Mouse (Mus musculus): ENCODE results near the gene Gm20388. TPM values are rescaled to one million over a fixed set of nuclear protein-coding genes. Genes with fewer than 3 reads are reported as not detected.

The Gm20388 gene
- total and polyA plus RNA-seq, 3 experiments: 0.02 to 0.05 TPM; not detected in 1

DNA sequence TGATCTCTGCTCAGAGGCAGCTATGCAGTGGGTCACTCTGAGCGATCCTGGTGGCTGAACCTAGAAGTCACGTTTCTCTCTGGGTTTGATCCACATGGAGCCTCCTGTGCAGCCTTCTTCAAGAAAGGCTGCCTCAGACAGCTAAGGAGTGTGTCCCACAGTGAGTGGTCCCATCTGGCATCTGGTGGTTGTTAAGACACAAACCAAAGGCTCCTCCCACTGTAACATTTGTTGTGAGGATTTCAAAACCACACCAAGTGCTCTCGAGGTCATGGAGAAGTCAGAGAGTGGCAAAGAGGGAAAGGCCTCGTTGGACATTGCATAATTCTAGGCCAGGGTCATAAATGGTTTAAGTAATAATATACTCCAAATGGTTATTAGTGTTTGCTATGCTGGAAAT, 4340.1 kb downstream of the Gm20388 start:
- ATAC-seq (ENCODE audit: extremely low read depth, insufficient number of reproducible peaks, low FRiP score, poor library complexity, severe bottlenecking): no peak
- Histone ChIP-seq H3K9me3 (replicated peaks) (peaks cover 63% of the 10 kb centered on the region), H3K4me1 (ENCODE audit: insufficient read depth, low read depth, low read length) (no peaks in the 10 kb centered on the region), H3K4me3 (ENCODE audit: low read depth, low read length) (no peak overlapping the region), H3K27me3 (ENCODE audit: insufficient read depth, low read length) (no peaks in the 10 kb centered on the region; the same call in 1 of the 2 replicates), H3K36me3 (replicated peaks) (no peaks in the 10 kb centered on the region)
- TF ChIP-seq CTCF (IDR thresholded peaks at IDR 0.05; ENCODE audit: low read depth, low read length) (no peak), GATA1 (IDR thresholded peaks at IDR 0.05; ENCODE audit: borderline replicate concordance, low read length) (no peak), POLR2AphosphoS5 (IDR thresholded peaks at IDR 0.05; ENCODE audit: insufficient replicate concordance, low read depth, low read length) (no peak), GATA2 (IDR thresholded peaks at IDR 0.05; ENCODE audit: borderline replicate concordance, low read depth, low read length) (no peak), TAL1 (conservative IDR thresholded peaks at IDR 0.05; ENCODE audit: low read depth, low read length) (no peak)
- no peak for DNase-seq (ENCODE audit: low spot score)

DNA sequence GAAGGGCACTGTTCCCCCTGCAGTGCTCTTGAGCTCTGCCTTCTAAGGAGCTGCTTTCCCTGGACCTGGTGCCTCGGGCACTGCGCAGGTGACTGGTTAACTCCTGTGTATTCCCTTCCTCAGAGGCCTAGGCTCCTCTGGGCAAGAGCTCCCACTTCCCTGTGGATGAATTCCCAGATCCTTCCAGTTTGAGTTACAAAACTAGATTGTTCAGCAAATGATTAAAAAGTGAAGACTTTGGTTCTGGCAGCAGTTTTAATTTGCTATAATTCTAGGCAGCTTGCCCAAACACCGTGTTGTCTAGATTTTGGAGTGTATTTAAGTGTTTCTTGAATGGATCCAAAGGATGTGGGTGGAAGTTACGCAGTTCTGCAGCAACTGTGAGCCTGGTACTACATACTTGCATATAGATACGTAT, 4341.9 kb downstream of the Gm20388 start:
- DNase-seq (ENCODE audit: low spot score): no peak
- Histone ChIP-seq H3K4me1 (ENCODE audit: insufficient read depth, low read depth, low read length) (no peaks in the 10 kb centered on the region), H3K9me3 (replicated peaks) (peaks cover 63% of the 10 kb centered on the region), H3K36me3 (replicated peaks) (no peaks in the 10 kb centered on the region), H3K27me3 (ENCODE audit: insufficient read depth, low read length) (no peaks in the 10 kb centered on the region; the same call in 1 of the 2 replicates), H3K4me3 (ENCODE audit: low read depth, low read length) (no peak overlapping the region)
- ATAC-seq (ENCODE audit: extremely low read depth, insufficient number of reproducible peaks, low FRiP score, poor library complexity, severe bottlenecking): no peak
- TF ChIP-seq CTCF (IDR thresholded peaks at IDR 0.05; ENCODE audit: low read depth, low read length): no peak
- no peak for TF ChIP-seq GATA1 (IDR thresholded peaks at IDR 0.05; ENCODE audit: borderline replicate concordance, low read length)
- TF ChIP-seq POLR2AphosphoS5 (IDR thresholded peaks at IDR 0.05; ENCODE audit: insufficient replicate concordance, low read depth, low read length): no peak
- TF ChIP-seq TAL1 (conservative IDR thresholded peaks at IDR 0.05; ENCODE audit: low read depth, low read length): no peak
- TF ChIP-seq GATA2 (IDR thresholded peaks at IDR 0.05; ENCODE audit: borderline replicate concordance, low read depth, low read length): no peak

DNA sequence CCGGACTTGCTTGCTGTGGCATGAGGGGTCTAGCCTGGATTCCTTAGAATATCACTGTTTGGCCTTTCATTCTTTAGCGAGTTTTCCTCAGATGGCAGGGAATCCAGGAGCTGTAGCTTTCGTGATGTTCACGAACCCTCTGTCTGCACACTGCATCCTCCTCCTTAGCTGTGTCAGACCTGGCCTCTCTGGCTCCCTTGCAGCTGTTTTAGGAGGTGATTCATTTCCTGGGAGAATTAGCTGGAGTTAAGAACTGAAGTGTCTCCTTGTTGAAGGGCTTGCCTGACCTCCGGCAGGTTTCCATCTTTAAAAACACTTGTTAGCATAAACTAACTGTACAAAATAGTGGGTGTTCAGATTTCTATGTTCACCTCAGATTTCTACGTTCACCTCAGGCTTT, 4343.3 kb downstream of the Gm20388 start:
- Histone ChIP-seq H3K27me3 (ENCODE audit: insufficient read depth, low read length) (no peaks in the 10 kb centered on the region; the same call in 1 of the 2 replicates), H3K4me3 (ENCODE audit: low read depth, low read length) (no peak overlapping the region)
- ATAC-seq (ENCODE audit: extremely low read depth, insufficient number of reproducible peaks, low FRiP score, poor library complexity, severe bottlenecking): no peak

DNA sequence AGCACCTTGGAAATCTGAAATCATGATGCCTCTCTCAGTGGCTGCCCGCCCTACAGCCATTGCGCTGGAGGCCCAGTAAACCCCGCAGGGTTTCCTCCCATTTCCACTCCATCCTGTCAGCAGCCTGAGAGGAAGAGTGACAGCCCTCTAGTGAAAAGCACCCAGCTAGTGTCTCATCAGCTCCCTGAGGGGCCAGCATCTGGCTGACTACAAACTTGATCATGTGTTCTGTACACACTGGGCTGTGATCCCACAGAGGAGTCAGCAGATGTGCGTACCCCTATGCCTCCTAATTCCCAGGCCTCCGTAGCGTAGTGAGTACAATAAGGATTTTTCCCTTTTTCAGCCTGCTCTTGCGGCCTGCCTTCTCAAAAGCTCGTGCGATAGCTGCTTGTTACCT, 4346.2 kb downstream of the Gm20388 start:
- TF ChIP-seq TAL1 (conservative IDR thresholded peaks at IDR 0.05; ENCODE audit: low read depth, low read length): no peak
- no peak for TF ChIP-seq POLR2AphosphoS5 (IDR thresholded peaks at IDR 0.05; ENCODE audit: insufficient replicate concordance, low read depth, low read length)
- TF ChIP-seq GATA2 (IDR thresholded peaks at IDR 0.05; ENCODE audit: borderline replicate concordance, low read depth, low read length): no peak
- TF ChIP-seq CTCF (IDR thresholded peaks at IDR 0.05; ENCODE audit: low read depth, low read length): no peak
- TF ChIP-seq GATA1 (IDR thresholded peaks at IDR 0.05; ENCODE audit: borderline replicate concordance, low read length): no peak
- no peak for DNase-seq (ENCODE audit: low spot score)
- H3K4me1 ChIP-seq (ENCODE audit: insufficient read depth, low read depth, low read length): no peaks in the 10 kb centered on the region
- no peak for ATAC-seq (ENCODE audit: extremely low read depth, insufficient number of reproducible peaks, low FRiP score, poor library complexity, severe bottlenecking)
- H3K9me3 ChIP-seq (replicated peaks): peaks cover 79% of the 10 kb centered on the region
- H3K4me3 ChIP-seq (ENCODE audit: low read depth, low read length): no peak overlapping the region
- H3K36me3 ChIP-seq (replicated peaks): no peaks in the 10 kb centered on the region
- no peaks in the 10 kb centered on the region; the same call in 1 of the 2 replicates for H3K27me3 ChIP-seq (ENCODE audit: insufficient read depth, low read length)

More for the DNA sequence above, 4343.3 kb downstream of the Gm20388 start:
- no peaks in the 10 kb centered on the region for H3K4me1 ChIP-seq (ENCODE audit: insufficient read depth, low read depth, low read length)
- peaks cover 65% of the 10 kb centered on the region for H3K9me3 ChIP-seq (replicated peaks)
- no peak for TF ChIP-seq GATA2 (IDR thresholded peaks at IDR 0.05; ENCODE audit: borderline replicate concordance, low read depth, low read length)
- TF ChIP-seq TAL1 (conservative IDR thresholded peaks at IDR 0.05; ENCODE audit: low read depth, low read length): no peak
- TF ChIP-seq CTCF (IDR thresholded peaks at IDR 0.05; ENCODE audit: low read depth, low read length): no peak
- no peak for TF ChIP-seq POLR2AphosphoS5 (IDR thresholded peaks at IDR 0.05; ENCODE audit: insufficient replicate concordance, low read depth, low read length)
- TF ChIP-seq GATA1 (IDR thresholded peaks at IDR 0.05; ENCODE audit: borderline replicate concordance, low read length): no peak
- no peaks in the 10 kb centered on the region for H3K36me3 ChIP-seq (replicated peaks)
- no peak for DNase-seq (ENCODE audit: low spot score)

DNA sequence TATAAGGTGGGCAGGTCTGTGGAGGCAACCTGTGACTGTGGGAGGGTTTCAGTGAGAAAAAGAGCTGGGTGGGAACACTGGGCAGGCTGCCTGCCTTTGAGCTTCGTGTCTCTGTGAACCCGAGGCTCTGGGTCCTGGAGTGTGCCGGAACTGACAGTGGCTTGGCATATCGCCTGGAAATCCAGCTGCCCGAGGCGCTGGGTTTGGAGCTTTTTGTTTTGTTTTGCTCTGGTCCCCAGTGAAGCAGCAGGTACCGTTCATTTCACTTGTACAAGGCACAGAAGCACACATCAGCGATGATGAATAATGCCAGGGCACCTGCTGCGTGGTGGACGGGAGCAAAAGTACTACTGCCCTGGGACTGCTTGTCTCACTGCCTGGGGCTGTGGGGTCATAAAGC, 4346.7 kb downstream of the Gm20388 start:
- DNase-seq (ENCODE audit: low spot score) (no peak), ATAC-seq (ENCODE audit: extremely low read depth, insufficient number of reproducible peaks, low FRiP score, poor library complexity, severe bottlenecking) (no peak)
- Histone ChIP-seq H3K4me1 (ENCODE audit: insufficient read depth, low read depth, low read length) (no peaks in the 10 kb centered on the region), H3K9me3 (replicated peaks) (peaks cover 81% of the 10 kb centered on the region), H3K4me3 (ENCODE audit: low read depth, low read length) (no peak overlapping the region), H3K36me3 (replicated peaks) (no peaks in the 10 kb centered on the region), H3K27me3 (ENCODE audit: insufficient read depth, low read length) (no peaks in the 10 kb centered on the region; the same call in 1 of the 2 replicates)
- TF ChIP-seq POLR2AphosphoS5 (IDR thresholded peaks at IDR 0.05; ENCODE audit: insufficient replicate concordance, low read depth, low read length) (no peak), GATA1 (IDR thresholded peaks at IDR 0.05; ENCODE audit: borderline replicate concordance, low read length) (no peak), GATA2 (IDR thresholded peaks at IDR 0.05; ENCODE audit: borderline replicate concordance, low read depth, low read length) (no peak), CTCF (IDR thresholded peaks at IDR 0.05; ENCODE audit: low read depth, low read length) (no peak), TAL1 (conservative IDR thresholded peaks at IDR 0.05; ENCODE audit: low read depth, low read length) (no peak)

DNA sequence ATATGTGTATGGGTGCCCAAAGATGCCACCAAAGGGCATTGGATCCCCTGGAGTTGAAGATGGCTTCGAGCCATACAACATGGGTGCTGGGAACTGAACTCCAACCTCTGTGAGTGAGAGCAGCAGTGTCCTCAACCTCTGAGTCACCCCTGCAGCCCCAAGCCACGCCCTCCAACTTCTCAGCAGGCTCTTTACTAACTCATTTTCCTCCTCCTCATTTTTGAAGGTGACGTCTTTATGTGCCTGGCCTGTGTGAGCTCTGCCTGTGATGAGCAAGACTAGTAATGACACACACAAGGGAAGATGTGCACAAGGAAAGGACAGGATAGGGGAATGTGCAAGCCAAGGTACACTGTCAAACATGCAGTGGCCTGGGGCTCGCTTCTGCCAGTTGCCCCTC, 4348.5 kb downstream of the Gm20388 start:
- no peak for TF ChIP-seq TAL1 (conservative IDR thresholded peaks at IDR 0.05; ENCODE audit: low read depth, low read length)
- H3K4me3 ChIP-seq (ENCODE audit: low read depth, low read length): no peak overlapping the region
- H3K27me3 ChIP-seq (ENCODE audit: insufficient read depth, low read length): no peaks in the 10 kb centered on the region
- no peaks in the 10 kb centered on the region for H3K4me1 ChIP-seq (ENCODE audit: insufficient read depth, low read depth, low read length)
- DNase-seq (ENCODE audit: low spot score) (no peak), ATAC-seq (ENCODE audit: extremely low read depth, insufficient number of reproducible peaks, low FRiP score, poor library complexity, severe bottlenecking) (no peak)
- H3K9me3 ChIP-seq (replicated peaks): peaks cover 73% of the 10 kb centered on the region
- no peaks in the 10 kb centered on the region for H3K36me3 ChIP-seq (replicated peaks)

Data from G1E (cell line).